Mouse (Mus musculus): ENCODE measurements around the gene C1qtnf5. TPM values are rescaled to one million over a fixed set of nuclear protein-coding genes. Genes with fewer than 3 reads are reported as not detected.
A peak's percentile ranks its signal among the peaks of the same experiment; 100 is the strongest.

Gene C1qtnf5
- polyA plus RNA-seq, 1 experiment from 2014 or later: 0.31 TPM

- H3K27me3 ChIP-seq (ENCODE audit: control insufficient read depth, insufficient read depth, low read length): no peaks in the 10 kb centered on the region
- no peak overlapping the region for H3K27ac ChIP-seq (ENCODE audit: low read depth, low read length)
- no peaks in the 10 kb centered on the region for H3K36me3 ChIP-seq (ENCODE audit: control insufficient read depth, insufficient read depth, low read length)
- DNase-seq (ENCODE audit: low spot score) (no peak), ATAC-seq (ENCODE audit: insufficient read depth, low FRiP score, low TSS enrichment) (no peak)
- 52% methylated on average over 5 of the region's 5 CpGs for WGBS
- H3K9me3 ChIP-seq (ENCODE audit: control insufficient read depth, low read length): no peaks in the 10 kb centered on the region
- H3K4me2 ChIP-seq (ENCODE audit: low read depth): no peak overlapping the region
- no peak overlapping the region for H3K4me3 ChIP-seq (ENCODE audit: low read depth, low read length)
- H3K9ac ChIP-seq (ENCODE audit: low read length): no peak overlapping the region
- H3K4me1 ChIP-seq (ENCODE audit: control insufficient read depth, insufficient read depth, low read length): no peaks in the 10 kb centered on the region
Observed at GRCm38 (mm10) chr9:44119011-44119410, 12.0 kb downstream of the C1qtnf5 start.

- Histone ChIP-seq H3K9ac (ENCODE audit: low read length) (no peak overlapping the region), H3K9me3 (ENCODE audit: control insufficient read depth, low read length) (no peaks in the 10 kb centered on the region), H3K36me3 (ENCODE audit: control insufficient read depth, insufficient read depth, low read length) (no peaks in the 10 kb centered on the region), H3K27me3 (ENCODE audit: control insufficient read depth, insufficient read depth, low read length) (no peaks in the 10 kb centered on the region), H3K4me1 (ENCODE audit: control insufficient read depth, insufficient read depth, low read length) (no peaks in the 10 kb centered on the region), H3K4me3 (ENCODE audit: low read depth, low read length) (no peak overlapping the region), H3K4me2 (ENCODE audit: low read depth) (no peak overlapping the region), H3K27ac (ENCODE audit: low read depth, low read length) (no peak overlapping the region)
- ATAC-seq (ENCODE audit: insufficient read depth, low FRiP score, low TSS enrichment): no peak
- DNase-seq (ENCODE audit: low spot score): no peak
- 78% methylated on average over 8 of the region's 8 CpGs for WGBS
Observed at GRCm38 (mm10) chr9:44119948-44120465, 13.0 kb downstream of the C1qtnf5 start.

GRCm38 (mm10) chr9:44124317-44124716 is 17.3 kb downstream of the C1qtnf5 start:
- DNase-seq (ENCODE audit: low spot score): no peak
- Histone ChIP-seq H3K9ac (ENCODE audit: low read length) (no peak overlapping the region), H3K4me2 (ENCODE audit: low read depth) (no peak overlapping the region), H3K9me3 (ENCODE audit: control insufficient read depth, low read length) (no peaks in the 10 kb centered on the region), H3K36me3 (ENCODE audit: control insufficient read depth, insufficient read depth, low read length) (no peaks in the 10 kb centered on the region), H3K4me1 (ENCODE audit: control insufficient read depth, insufficient read depth, low read length) (peaks cover 4% of the 10 kb centered on the region; the same call in 1 of the 2 replicates), H3K4me3 (ENCODE audit: low read depth, low read length) (no peak overlapping the region), H3K27me3 (ENCODE audit: control insufficient read depth, insufficient read depth, low read length) (no peaks in the 10 kb centered on the region), H3K27ac (ENCODE audit: low read depth, low read length) (no peak overlapping the region)
- no peak for ATAC-seq (ENCODE audit: insufficient read depth, low FRiP score, low TSS enrichment)
- 74% methylated on average over 6 of the region's 6 CpGs for WGBS

GRCm38 (mm10) chr9:44125026-44125425 is 18.0 kb downstream of the C1qtnf5 start:
- DNase-seq (ENCODE audit: low spot score) (no peak), ATAC-seq (ENCODE audit: insufficient read depth, low FRiP score, low TSS enrichment) (no peak)
- Histone ChIP-seq H3K27ac (ENCODE audit: low read depth, low read length) (no peak overlapping the region), H3K9me3 (ENCODE audit: control insufficient read depth, low read length) (no peaks in the 10 kb centered on the region), H3K4me1 (ENCODE audit: control insufficient read depth, insufficient read depth, low read length) (peaks cover 6% of the 10 kb centered on the region), H3K4me2 (ENCODE audit: low read depth) (no peak overlapping the region), H3K4me3 (ENCODE audit: low read depth, low read length) (no peak overlapping the region), H3K27me3 (ENCODE audit: control insufficient read depth, insufficient read depth, low read length) (no peaks in the 10 kb centered on the region), H3K36me3 (ENCODE audit: control insufficient read depth, insufficient read depth, low read length) (no peaks in the 10 kb centered on the region), H3K9ac (ENCODE audit: low read length) (no peak overlapping the region)
- 43% methylated on average over 5 of the region's 5 CpGs for WGBS

GRCm38 (mm10) chr9:44125546-44126428 is 18.7 kb downstream of the C1qtnf5 start:
- Histone ChIP-seq H3K27me3 (ENCODE audit: control insufficient read depth, insufficient read depth, low read length) (no peaks in the 10 kb centered on the region), H3K4me1 (ENCODE audit: control insufficient read depth, insufficient read depth, low read length) (peaks cover 12% of the 10 kb centered on the region), H3K4me2 (ENCODE audit: low read depth) (no peak overlapping the region), H3K27ac (ENCODE audit: low read depth, low read length) (no peak overlapping the region), H3K36me3 (ENCODE audit: control insufficient read depth, insufficient read depth, low read length) (no peaks in the 10 kb centered on the region), H3K4me3 (ENCODE audit: low read depth, low read length) (no peak overlapping the region), H3K9ac (ENCODE audit: low read length) (no peak overlapping the region), H3K9me3 (ENCODE audit: control insufficient read depth, low read length) (no peaks in the 10 kb centered on the region)
- ATAC-seq (ENCODE audit: insufficient read depth, low FRiP score, low TSS enrichment) (no peak), DNase-seq (ENCODE audit: low spot score) (peak; percentile 87)
- WGBS: 36% methylated on average over 18 of the region's 18 CpGs

GRCm38 (mm10) chr9:44126746-44127145 is 19.7 kb downstream of the C1qtnf5 start:
- peaks cover 13% of the 10 kb centered on the region for H3K4me1 ChIP-seq (ENCODE audit: control insufficient read depth, insufficient read depth, low read length)
- no peak overlapping the region for H3K9ac ChIP-seq (ENCODE audit: low read length)
- H3K4me2 ChIP-seq (ENCODE audit: low read depth): no peak overlapping the region
- WGBS: 89% methylated on average over 3 of the region's 3 CpGs
- no peaks in the 10 kb centered on the region for H3K27me3 ChIP-seq (ENCODE audit: control insufficient read depth, insufficient read depth, low read length)
- H3K36me3 ChIP-seq (ENCODE audit: control insufficient read depth, insufficient read depth, low read length): no peaks in the 10 kb centered on the region
- H3K9me3 ChIP-seq (ENCODE audit: control insufficient read depth, low read length): no peaks in the 10 kb centered on the region
- no peak overlapping the region for H3K4me3 ChIP-seq (ENCODE audit: low read depth, low read length)
- ATAC-seq (ENCODE audit: insufficient read depth, low FRiP score, low TSS enrichment) (no peak), DNase-seq (ENCODE audit: low spot score) (no peak)
- H3K27ac ChIP-seq (ENCODE audit: low read depth, low read length): no peak overlapping the region

GRCm38 (mm10) chr9:44127351-44127801 is 20.3 kb downstream of the C1qtnf5 start:
- Histone ChIP-seq H3K36me3 (ENCODE audit: control insufficient read depth, insufficient read depth, low read length) (no peaks in the 10 kb centered on the region), H3K9me3 (ENCODE audit: control insufficient read depth, low read length) (no peaks in the 10 kb centered on the region), H3K4me1 (ENCODE audit: control insufficient read depth, insufficient read depth, low read length) (peaks cover 13% of the 10 kb centered on the region), H3K4me2 (ENCODE audit: low read depth) (no peak overlapping the region), H3K9ac (ENCODE audit: low read length) (no peak overlapping the region), H3K27ac (ENCODE audit: low read depth, low read length) (no peak overlapping the region), H3K4me3 (ENCODE audit: low read depth, low read length) (no peak overlapping the region), H3K27me3 (ENCODE audit: control insufficient read depth, insufficient read depth, low read length) (0 out of 2 replicates have a peak, but pooled peaks cover under 1% of the 10 kb centered on the region)
- DNase-seq (ENCODE audit: low spot score) (no peak), ATAC-seq (ENCODE audit: insufficient read depth, low FRiP score, low TSS enrichment) (no peak)
- WGBS: 55% methylated on average over 3 of the region's 3 CpGs

GRCm38 (mm10) chr9:44129633-44130032 is 22.6 kb downstream of the C1qtnf5 start:
- Histone ChIP-seq H3K9ac (ENCODE audit: low read length) (peak overlapping the region; percentile 61), H3K27ac (ENCODE audit: low read depth, low read length) (no peak overlapping the region), H3K27me3 (ENCODE audit: control insufficient read depth, insufficient read depth, low read length) (peaks cover 21% of the 10 kb centered on the region), H3K9me3 (ENCODE audit: control insufficient read depth, low read length) (no peaks in the 10 kb centered on the region), H3K4me1 (ENCODE audit: control insufficient read depth, insufficient read depth, low read length) (peaks cover 23% of the 10 kb centered on the region), H3K4me3 (ENCODE audit: low read depth, low read length) (peak overlapping the region; percentile 34), H3K4me2 (ENCODE audit: low read depth) (peak overlapping the region; percentile 70), H3K36me3 (ENCODE audit: control insufficient read depth, insufficient read depth, low read length) (no peaks in the 10 kb centered on the region)
- no peak for ATAC-seq (ENCODE audit: insufficient read depth, low FRiP score, low TSS enrichment)
- DNase-seq (ENCODE audit: low spot score): no peak
- 8% methylated on average over 9 of the region's 9 CpGs for WGBS

Measured in neural tube, embryonic 11.5 days (tissue).